Mouse (Mus musculus) olfactory bulb, adult 2 months (tissue): Measurements from ENCODE around the gene Rab3gap1. TPM values are rescaled to one million over a fixed set of nuclear protein-coding genes. Genes with fewer than 3 reads are reported as not detected.

Experiments
- H3K27ac ChIP-seq: fragments of 200-500 bp; 2 replicates; pipeline ENCODE4 v1.5.1; 2012; ENCODE audit warnings: low read depth, low read length; ENCODE audit not compliant: insufficient read depth
- H3K4me1 ChIP-seq: fragments of 200-500 bp; 2 replicates; pipeline ENCODE4 v1.6.1; 2012; ENCODE audit warnings: low read length; ENCODE audit not compliant: control insufficient read depth, insufficient read depth
- H3K4me3 ChIP-seq: fragments of 200-500 bp; 2 replicates; pipeline ENCODE4 v1.5.1; 2012; ENCODE audit warnings: mild to moderate bottlenecking, low read depth, low read length, moderate library complexity; ENCODE audit not compliant: insufficient read depth
- CTCF ChIP-seq: fragments of 200-500 bp; IDR thresholded peaks from 2 replicates; pipeline ENCODE4 v1.5.1; 2012; ENCODE audit warnings: low read depth, mild to moderate bottlenecking, low read length, moderate library complexity; ENCODE audit not compliant: insufficient read depth
- POLR2A ChIP-seq: fragments of 200-500 bp; IDR thresholded peaks from 2 replicates; pipeline ENCODE4 v1.6.1; 2012; ENCODE audit warnings: mild to moderate bottlenecking, low read depth, low read length, moderate library complexity; ENCODE audit not compliant: insufficient read depth
- WGBS: fragments of 180-500 bp; shearing (Covaris S2); methylation state at CpG from one replicate; pipeline ENCODE4 v1.1.7; 2018; 5-methylcytosine and 5-hydroxymethylcytosine counted together
- polyA plus RNA-seq: library from polyadenylated mRNA; stranded (reverse); fragments of >200 nt; gene quantifications from 2 replicates; pipeline ENCODE4 v1.2.4, GENCODE M21; 2012; ENCODE audit warnings: low replicate concordance; ENCODE audit not compliant: missing spikeins, insufficient read depth, insufficient read length

The Rab3gap1 gene
- polyA plus RNA-seq, 1 experiment = 150 TPM

- Histone ChIP-seq H3K4me3 (no peak overlapping the region), H3K4me1 (no peaks in the 10 kb centered on the region), H3K27ac (no peak overlapping the region)
- no peak for TF ChIP-seq CTCF
- no peak for TF ChIP-seq POLR2A
- 71% methylated on average over 1 of the region's 1 CpGs for WGBS
Observed at GRCm38 (mm10) chr1:127899401-127899800, 30.8 kb downstream of the Rab3gap1 start.

GRCm38 (mm10) chr1:127904774-127905385 lies 36.3 kb downstream of the Rab3gap1 start:
- 36% methylated on average over 2 of the region's 2 CpGs for WGBS
- no peak overlapping the region for H3K4me3 ChIP-seq
- TF ChIP-seq CTCF = no peak
- TF ChIP-seq POLR2A = no peak
- H3K4me1 ChIP-seq = peaks cover 2% of the 10 kb centered on the region; the same call in 1 of the 2 replicates
- H3K27ac ChIP-seq = no peak overlapping the region

GRCm38 (mm10) chr1:127913116-127913515 lies 44.5 kb downstream of the Rab3gap1 start:
- Histone ChIP-seq H3K4me3 (no peak overlapping the region), H3K4me1 (no peaks in the 10 kb centered on the region), H3K27ac (no peak overlapping the region)
- 48% methylated on average over 4 of the region's 4 CpGs for WGBS
- no peak for TF ChIP-seq POLR2A
- TF ChIP-seq CTCF = no peak

GRCm38 (mm10) chr1:127915316-127915715 lies 46.7 kb downstream of the Rab3gap1 start:
- no peak for TF ChIP-seq POLR2A
- TF ChIP-seq CTCF = no peak
- no peak overlapping the region for H3K27ac ChIP-seq
- H3K4me1 ChIP-seq = no peaks in the 10 kb centered on the region
- WGBS = 84% methylated on average over 6 of the region's 6 CpGs
- no peak overlapping the region for H3K4me3 ChIP-seq

GRCm38 (mm10) chr1:127915802-127916201 lies 47.2 kb downstream of the Rab3gap1 start:
- 63% methylated on average over 1 of the region's 1 CpGs for WGBS
- no peak for TF ChIP-seq CTCF
- no peak for TF ChIP-seq POLR2A
- no peak overlapping the region for H3K4me3 ChIP-seq

GRCm38 (mm10) chr1:127933405-127933804 lies 64.8 kb downstream of the Rab3gap1 start:
- Histone ChIP-seq H3K4me3 (no peak overlapping the region), H3K27ac (no peak overlapping the region), H3K4me1 (no peaks in the 10 kb centered on the region)
- TF ChIP-seq CTCF (no peak), POLR2A (no peak)
- WGBS = 88% methylated on average over 2 of the region's 2 CpGs

More at GRCm38 (mm10) chr1:127915802-127916201, 47.2 kb downstream of the Rab3gap1 start:
- Histone ChIP-seq H3K4me1 (no peaks in the 10 kb centered on the region), H3K27ac (no peak overlapping the region)

GRCm38 (mm10) chr1:127934322-127934721 lies 65.7 kb downstream of the Rab3gap1 start:
- Histone ChIP-seq H3K4me1 (no peaks in the 10 kb centered on the region), H3K4me3 (no peak overlapping the region), H3K27ac (no peak overlapping the region)
- no peak for TF ChIP-seq POLR2A
- no peak for TF ChIP-seq CTCF
- 90% methylated on average over 5 of the region's 5 CpGs for WGBS

GRCm38 (mm10) chr1:127937277-127937676 lies 68.7 kb downstream of the Rab3gap1 start:
- Histone ChIP-seq H3K27ac (no peak overlapping the region), H3K4me3 (no peak overlapping the region), H3K4me1 (0 out of 2 replicates have a peak, but pooled peaks cover 2% of the 10 kb centered on the region)
- 59% methylated on average over 8 of the region's 8 CpGs for WGBS
- TF ChIP-seq POLR2A (no peak), CTCF (no peak)

GRCm38 (mm10) chr1:127942231-127942630 lies 73.7 kb downstream of the Rab3gap1 start:
- no peak overlapping the region for H3K4me3 ChIP-seq
- no peak overlapping the region for H3K27ac ChIP-seq
- 95% methylated on average over 10 of the region's 10 CpGs for WGBS
- peaks cover 5% of the 10 kb centered on the region for H3K4me1 ChIP-seq
- TF ChIP-seq POLR2A (no peak), CTCF (no peak)

- WGBS = 86% methylated on average over 6 of the region's 6 CpGs
- Histone ChIP-seq H3K4me1 (peaks cover 5% of the 10 kb centered on the region), H3K4me3 (no peak overlapping the region), H3K27ac (no peak overlapping the region)
- TF ChIP-seq CTCF (no peak), POLR2A (no peak)
Observed at GRCm38 (mm10) chr1:127943516-127943915, 74.9 kb downstream of the Rab3gap1 start.
